Mouse (Mus musculus): ENCODE data around the gene Slc30a9. TPM values are rescaled to one million over a fixed set of nuclear protein-coding genes. Genes with fewer than 3 reads are reported as not detected.
A peak's percentile ranks its signal among the peaks of the same experiment; 100 is the strongest.

Slc30a9 gene
- polyA plus RNA-seq, 1 experiment from 2014 or later = 68.0 TPM

DNA sequence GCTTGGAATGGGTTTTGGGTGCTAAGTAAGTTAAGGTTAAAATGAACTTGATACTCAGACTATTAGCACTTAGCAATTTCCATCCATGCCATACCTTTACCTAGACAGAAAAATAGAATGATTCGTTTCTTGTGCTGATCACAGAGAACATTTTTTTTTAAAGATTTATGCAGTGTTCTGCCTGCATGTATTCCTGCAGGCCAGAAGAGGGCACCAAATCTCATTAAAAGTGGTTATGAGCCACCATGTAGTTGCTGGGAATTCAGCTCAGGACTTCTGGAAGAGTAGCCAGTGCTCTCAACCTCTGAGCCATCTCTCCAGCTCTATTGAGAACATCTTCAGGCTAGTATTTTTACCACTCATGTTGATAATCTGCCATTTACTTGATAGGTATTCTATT lies 40.6 kb upstream of the Slc30a9 start:
- no peaks in the 10 kb centered on the region for H3K27me3 ChIP-seq (replicated peaks; ENCODE audit: insufficient read depth, low read length)
- no peak for ATAC-seq
- H3K9ac ChIP-seq (replicated peaks; ENCODE audit: low read depth) = no peak overlapping the region
- peaks cover 2% of the 10 kb centered on the region; the same call in 1 of the 2 replicates for H3K4me1 ChIP-seq (ENCODE audit: insufficient read depth, low read depth, low read length)
- no peaks in the 10 kb centered on the region for H3K9me3 ChIP-seq (ENCODE audit: low read length)
- H3K27ac ChIP-seq (ENCODE audit: low read length) = no peak overlapping the region
- 86% methylated on average over 1 of the region's 1 CpGs for WGBS
- peak; percentile 48 for TF ChIP-seq CTCF (IDR thresholded peaks at IDR 0.05)
- TF ChIP-seq EP300 (IDR thresholded peaks at IDR 0.05) = no peak
- no peak overlapping the region for H3K4me2 ChIP-seq (replicated peaks; ENCODE audit: low read depth, low read length)
- DNase-seq (ENCODE audit: low spot score) = peak; percentile 6
- H3K36me3 ChIP-seq (ENCODE audit: insufficient read depth, low read length) = peaks cover 12% of the 10 kb centered on the region; the same call in 1 of the 2 replicates
- no peak overlapping the region for H3K4me3 ChIP-seq (ENCODE audit: low read depth, low read length)

DNA sequence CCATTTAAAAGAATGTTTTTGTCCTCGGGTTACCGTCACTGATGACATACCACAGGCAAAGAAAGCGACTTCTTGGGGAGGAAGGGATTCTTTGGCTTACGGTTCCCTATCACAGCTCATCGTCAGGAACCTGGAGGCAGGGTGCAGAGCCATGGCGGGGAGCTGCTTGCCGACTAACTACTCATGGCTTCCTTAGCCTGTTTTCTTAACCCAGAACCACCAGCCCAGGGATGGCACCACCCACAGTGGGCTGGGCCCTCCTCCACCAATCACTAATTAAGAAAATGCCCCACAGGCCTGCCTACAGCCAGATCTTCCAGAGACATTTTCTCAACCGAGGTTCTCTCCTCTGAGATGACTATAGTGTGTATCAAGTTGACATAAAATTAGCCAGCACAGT lies 37.4 kb upstream of the Slc30a9 start:
- DNase-seq (ENCODE audit: low spot score) (no peak), ATAC-seq (no peak)
- Histone ChIP-seq H3K4me3 (ENCODE audit: low read depth, low read length) (no peak overlapping the region), H3K27me3 (replicated peaks; ENCODE audit: insufficient read depth, low read length) (no peaks in the 10 kb centered on the region), H3K9me3 (ENCODE audit: low read length) (no peaks in the 10 kb centered on the region), H3K9ac (replicated peaks; ENCODE audit: low read depth) (no peak overlapping the region), H3K36me3 (ENCODE audit: insufficient read depth, low read length) (peaks cover 12% of the 10 kb centered on the region; the same call in 1 of the 2 replicates), H3K4me1 (ENCODE audit: insufficient read depth, low read depth, low read length) (no peaks in the 10 kb centered on the region), H3K27ac (ENCODE audit: low read length) (no peak overlapping the region), H3K4me2 (replicated peaks; ENCODE audit: low read depth, low read length) (no peak overlapping the region)
- whole genome bisulfite sequencing = 89% methylated on average over 8 of the region's 8 CpGs
- TF ChIP-seq CTCF (IDR thresholded peaks at IDR 0.05) (no peak), EP300 (IDR thresholded peaks at IDR 0.05) (no peak)

DNA sequence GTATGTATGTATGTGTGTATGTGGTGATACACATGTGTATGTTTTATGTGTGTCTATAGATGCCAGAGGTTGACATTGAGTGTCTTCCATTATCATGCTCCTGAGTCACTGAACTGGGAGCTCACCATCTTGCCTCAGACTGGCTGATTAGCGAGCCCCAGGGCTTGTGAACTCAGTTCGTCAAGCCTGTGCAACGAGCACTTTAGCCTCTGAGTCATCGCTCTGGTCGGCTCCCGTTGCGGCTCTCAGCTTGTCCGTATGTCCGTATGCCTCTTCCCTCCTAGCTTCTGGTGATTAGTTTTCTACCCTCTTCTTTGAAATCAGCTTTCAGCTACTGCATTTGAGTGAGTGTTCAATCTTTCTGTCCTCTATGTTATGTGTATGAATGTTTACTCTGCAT lies 27.3 kb upstream of the Slc30a9 start:
- Histone ChIP-seq H3K4me1 (ENCODE audit: insufficient read depth, low read depth, low read length) (no peaks in the 10 kb centered on the region), H3K27me3 (replicated peaks; ENCODE audit: insufficient read depth, low read length) (no peaks in the 10 kb centered on the region), H3K27ac (ENCODE audit: low read length) (no peak overlapping the region), H3K4me2 (replicated peaks; ENCODE audit: low read depth, low read length) (no peak overlapping the region), H3K4me3 (ENCODE audit: low read depth, low read length) (no peak overlapping the region), H3K9ac (replicated peaks; ENCODE audit: low read depth) (no peak overlapping the region), H3K9me3 (ENCODE audit: low read length) (no peaks in the 10 kb centered on the region), H3K36me3 (ENCODE audit: insufficient read depth, low read length) (peaks cover 6% of the 10 kb centered on the region)
- no peak for DNase-seq (ENCODE audit: low spot score)
- TF ChIP-seq EP300 (IDR thresholded peaks at IDR 0.05) (no peak), CTCF (IDR thresholded peaks at IDR 0.05) (no peak)
- WGBS = 88% methylated on average over 9 of the region's 9 CpGs
- no peak for ATAC-seq

DNA sequence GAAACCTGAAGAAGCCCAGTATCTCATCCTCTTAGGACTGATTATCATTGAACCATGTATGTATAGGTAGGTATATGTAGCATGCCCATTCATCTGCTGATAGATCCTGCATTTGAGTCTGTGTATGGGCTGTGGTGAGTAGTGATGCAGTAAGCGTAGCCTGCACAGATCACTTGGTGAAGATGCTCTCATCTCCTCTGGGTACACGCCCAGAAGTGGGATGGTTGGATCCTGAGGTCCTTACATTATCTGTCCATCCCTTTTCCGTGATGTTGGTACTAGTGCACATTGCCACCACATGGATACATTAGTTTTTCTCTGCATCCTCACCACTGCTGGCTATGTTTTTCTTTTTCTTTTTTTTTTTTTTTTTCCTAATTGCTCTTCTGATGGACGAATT lies 26.9 kb upstream of the Slc30a9 start:
- 95% methylated on average over 4 of the region's 4 CpGs for WGBS
- ATAC-seq = no peak
- TF ChIP-seq CTCF (IDR thresholded peaks at IDR 0.05) = no peak
- no peak for TF ChIP-seq EP300 (IDR thresholded peaks at IDR 0.05)

DNA sequence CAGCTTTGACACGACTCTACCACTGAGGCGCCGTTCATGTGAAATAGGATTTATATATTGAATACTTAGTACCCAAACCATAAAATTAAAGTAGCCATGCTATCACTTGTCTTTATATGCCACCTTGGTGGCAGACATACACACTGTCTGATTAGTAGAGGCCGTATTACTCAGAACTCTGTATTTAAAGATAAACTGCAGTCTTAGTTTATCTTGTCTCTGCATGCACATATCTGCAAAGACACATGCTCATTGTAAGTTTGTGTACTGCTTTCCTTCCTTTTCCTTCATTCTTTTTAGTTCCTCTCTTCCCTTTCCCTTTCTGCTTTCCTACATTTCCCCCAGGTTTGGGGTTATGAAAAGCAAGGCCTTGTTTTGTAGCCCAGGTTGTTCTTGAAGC lies 26.4 kb upstream of the Slc30a9 start:
- Histone ChIP-seq H3K9ac (replicated peaks; ENCODE audit: low read depth) (no peak overlapping the region), H3K4me1 (ENCODE audit: insufficient read depth, low read depth, low read length) (no peaks in the 10 kb centered on the region), H3K9me3 (ENCODE audit: low read length) (no peaks in the 10 kb centered on the region), H3K4me2 (replicated peaks; ENCODE audit: low read depth, low read length) (no peak overlapping the region), H3K27ac (ENCODE audit: low read length) (no peak overlapping the region), H3K4me3 (ENCODE audit: low read depth, low read length) (no peak overlapping the region), H3K27me3 (replicated peaks; ENCODE audit: insufficient read depth, low read length) (no peaks in the 10 kb centered on the region), H3K36me3 (ENCODE audit: insufficient read depth, low read length) (peaks cover 6% of the 10 kb centered on the region)
- WGBS = 95% methylated on average over 4 of the region's 4 CpGs
- DNase-seq (ENCODE audit: low spot score) (no peak), ATAC-seq (no peak)
- TF ChIP-seq EP300 (IDR thresholded peaks at IDR 0.05) = no peak
- no peak for TF ChIP-seq CTCF (IDR thresholded peaks at IDR 0.05)

More for the DNA sequence above, 26.9 kb upstream of the Slc30a9 start:
- H3K4me2 ChIP-seq (replicated peaks; ENCODE audit: low read depth, low read length) = no peak overlapping the region
- no peak overlapping the region for H3K9ac ChIP-seq (replicated peaks; ENCODE audit: low read depth)
- H3K36me3 ChIP-seq (ENCODE audit: insufficient read depth, low read length) = peaks cover 6% of the 10 kb centered on the region
- DNase-seq (ENCODE audit: low spot score) = no peak
- H3K4me1 ChIP-seq (ENCODE audit: insufficient read depth, low read depth, low read length) = no peaks in the 10 kb centered on the region
- no peaks in the 10 kb centered on the region for H3K9me3 ChIP-seq (ENCODE audit: low read length)
- no peak overlapping the region for H3K27ac ChIP-seq (ENCODE audit: low read length)
- no peaks in the 10 kb centered on the region for H3K27me3 ChIP-seq (replicated peaks; ENCODE audit: insufficient read depth, low read length)
- no peak overlapping the region for H3K4me3 ChIP-seq (ENCODE audit: low read depth, low read length)

DNA sequence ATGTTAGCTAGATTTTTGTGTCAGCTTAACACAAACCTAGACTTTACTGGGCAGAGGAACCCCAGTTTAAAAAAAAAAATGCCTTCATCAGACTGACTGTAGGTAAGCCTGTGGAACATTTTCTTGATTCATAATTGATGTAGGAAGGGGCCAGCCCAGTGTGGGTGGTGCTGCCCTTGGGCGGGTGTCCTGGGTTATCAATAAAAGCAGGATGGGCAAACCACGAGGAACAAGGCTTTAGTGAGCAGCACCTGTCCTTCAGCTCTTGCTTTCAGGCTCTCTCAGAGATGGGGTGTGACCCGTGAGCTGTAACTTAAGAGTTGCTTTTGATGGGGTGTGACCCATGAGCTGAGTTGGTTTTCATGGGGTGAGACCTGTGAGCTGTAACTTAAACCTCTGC lies 11.7 kb upstream of the Slc30a9 start:
- Histone ChIP-seq H3K9me3 (ENCODE audit: low read length) (no peaks in the 10 kb centered on the region), H3K27me3 (replicated peaks; ENCODE audit: insufficient read depth, low read length) (no peaks in the 10 kb centered on the region), H3K4me3 (ENCODE audit: low read depth, low read length) (no peak overlapping the region), H3K4me1 (ENCODE audit: insufficient read depth, low read depth, low read length) (no peaks in the 10 kb centered on the region), H3K9ac (replicated peaks; ENCODE audit: low read depth) (no peak overlapping the region), H3K4me2 (replicated peaks; ENCODE audit: low read depth, low read length) (no peak overlapping the region), H3K27ac (ENCODE audit: low read length) (no peak overlapping the region), H3K36me3 (ENCODE audit: insufficient read depth, low read length) (peaks cover 8% of the 10 kb centered on the region; the same call in 1 of the 2 replicates)
- no peak for ATAC-seq
- DNase-seq (ENCODE audit: low spot score) = no peak
- TF ChIP-seq CTCF (IDR thresholded peaks at IDR 0.05) (no peak), EP300 (IDR thresholded peaks at IDR 0.05) (no peak)
- 64% methylated on average over 3 of the region's 3 CpGs for WGBS

DNA sequence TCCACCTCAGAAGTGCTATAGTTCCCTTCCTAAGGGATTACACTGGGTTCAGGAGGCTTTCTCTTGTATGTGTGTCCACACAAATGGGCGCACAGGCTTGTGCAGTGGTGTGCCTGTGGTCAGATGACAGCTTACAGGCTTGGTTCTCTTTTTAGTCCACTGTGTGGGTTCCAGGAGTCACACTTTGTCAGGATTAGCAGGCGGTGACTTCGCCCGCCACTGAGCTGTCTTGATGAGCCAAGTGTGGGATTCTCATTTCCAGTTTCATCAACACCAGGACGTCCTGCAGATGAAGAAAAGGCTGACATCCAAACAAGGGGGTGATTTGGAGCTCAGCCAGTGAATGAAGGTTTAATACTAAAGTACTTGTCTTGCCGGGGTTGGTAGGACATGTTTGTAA lies 11.1 kb upstream of the Slc30a9 start:
- Histone ChIP-seq H3K4me1 (ENCODE audit: insufficient read depth, low read depth, low read length) (no peaks in the 10 kb centered on the region), H3K9me3 (ENCODE audit: low read length) (no peaks in the 10 kb centered on the region), H3K9ac (replicated peaks; ENCODE audit: low read depth) (no peak overlapping the region), H3K4me3 (ENCODE audit: low read depth, low read length) (no peak overlapping the region), H3K27ac (ENCODE audit: low read length) (no peak overlapping the region), H3K27me3 (replicated peaks; ENCODE audit: insufficient read depth, low read length) (no peaks in the 10 kb centered on the region), H3K4me2 (replicated peaks; ENCODE audit: low read depth, low read length) (no peak overlapping the region), H3K36me3 (ENCODE audit: insufficient read depth, low read length) (peaks cover 8% of the 10 kb centered on the region; the same call in 1 of the 2 replicates)
- no peak for ATAC-seq
- DNase-seq (ENCODE audit: low spot score) = no peak
- TF ChIP-seq EP300 (IDR thresholded peaks at IDR 0.05) = no peak
- TF ChIP-seq CTCF (IDR thresholded peaks at IDR 0.05) = no peak
- WGBS = 64% methylated on average over 6 of the region's 6 CpGs

Data from lung, postnatal 0 days (tissue).